Mouse (Mus musculus): ENCODE results near the gene Gm20422.

Gene Gm20422

DNA sequence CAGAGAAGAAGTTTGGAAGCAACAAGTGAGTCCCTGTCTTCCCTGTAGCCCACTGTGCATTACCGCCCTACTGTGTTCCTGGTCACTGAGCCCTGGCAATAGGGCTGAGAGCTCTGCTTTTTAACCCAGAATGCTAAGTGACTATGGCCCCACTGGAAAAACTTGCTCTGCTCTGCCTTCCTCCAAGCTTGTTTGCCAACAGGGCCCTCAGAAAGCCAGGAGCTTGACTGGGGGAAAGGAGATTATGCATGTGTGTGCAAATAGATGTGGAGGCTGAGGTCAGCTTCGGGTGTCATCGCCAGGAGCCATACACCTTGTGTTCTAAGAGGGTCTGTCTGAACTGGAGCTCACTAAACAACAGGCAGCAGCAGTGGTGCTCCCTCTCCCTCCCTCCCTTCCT, 19.4 kb upstream of the Gm20422 start:
- no peak for DNase-seq (ENCODE audit: low read depth, low spot score)

DNA sequence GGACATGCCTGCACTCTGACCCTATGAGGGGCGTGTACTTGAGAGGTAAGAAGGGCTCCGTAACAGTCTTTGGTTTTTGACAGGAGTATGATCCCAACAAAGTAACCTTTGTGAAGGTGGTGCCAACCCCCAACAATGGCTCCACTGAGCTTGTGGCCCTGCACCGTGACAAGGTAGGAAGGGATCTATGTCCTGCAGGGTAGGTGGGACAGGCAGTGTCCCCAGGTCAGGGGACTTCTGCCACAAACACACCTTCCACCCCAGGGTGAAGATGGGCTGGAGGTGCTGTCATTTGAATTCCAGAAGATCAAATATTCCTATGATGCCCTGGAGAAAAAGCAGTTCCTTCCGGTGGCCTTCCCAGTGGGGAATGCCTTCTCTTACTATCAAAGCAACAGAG, 19.0 kb upstream of the Gm20422 start:
- DNase-seq (ENCODE audit: low read depth, low spot score), result no peak

DNA sequence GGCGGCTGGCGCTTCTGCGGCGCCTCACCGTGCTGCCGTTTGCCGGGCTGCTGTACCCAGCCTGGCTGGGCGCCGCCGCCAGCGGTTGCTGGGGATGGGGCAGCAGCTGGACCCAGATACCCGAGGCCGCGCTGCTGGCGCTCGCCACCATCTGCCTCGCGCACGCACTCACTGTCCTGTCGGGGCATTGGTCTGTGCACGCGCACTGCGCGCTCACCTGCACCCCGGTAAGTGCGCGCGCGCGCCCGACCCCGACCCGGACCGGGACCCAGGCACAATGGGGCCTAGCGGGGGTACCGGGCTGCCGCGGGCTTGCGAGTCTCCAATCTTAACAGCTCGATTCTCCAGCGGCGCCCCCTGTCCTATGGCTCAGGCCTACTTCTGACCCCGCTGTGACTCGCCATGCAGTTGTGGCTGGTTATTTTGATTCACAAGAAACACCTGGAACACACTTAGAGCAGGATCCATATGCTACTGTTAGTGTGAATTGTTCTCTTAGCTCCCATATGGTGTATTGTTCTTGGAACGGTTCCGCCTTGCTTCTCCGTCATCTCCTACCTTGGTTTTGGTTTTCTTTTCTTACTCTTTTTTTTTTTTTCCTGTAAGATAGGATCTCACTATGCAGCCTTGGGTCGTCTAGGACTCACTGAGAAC, 16.9 kb upstream of the Gm20422 start:
- peak; percentile 39 for DNase-seq (ENCODE audit: low read depth, low spot score)

DNA sequence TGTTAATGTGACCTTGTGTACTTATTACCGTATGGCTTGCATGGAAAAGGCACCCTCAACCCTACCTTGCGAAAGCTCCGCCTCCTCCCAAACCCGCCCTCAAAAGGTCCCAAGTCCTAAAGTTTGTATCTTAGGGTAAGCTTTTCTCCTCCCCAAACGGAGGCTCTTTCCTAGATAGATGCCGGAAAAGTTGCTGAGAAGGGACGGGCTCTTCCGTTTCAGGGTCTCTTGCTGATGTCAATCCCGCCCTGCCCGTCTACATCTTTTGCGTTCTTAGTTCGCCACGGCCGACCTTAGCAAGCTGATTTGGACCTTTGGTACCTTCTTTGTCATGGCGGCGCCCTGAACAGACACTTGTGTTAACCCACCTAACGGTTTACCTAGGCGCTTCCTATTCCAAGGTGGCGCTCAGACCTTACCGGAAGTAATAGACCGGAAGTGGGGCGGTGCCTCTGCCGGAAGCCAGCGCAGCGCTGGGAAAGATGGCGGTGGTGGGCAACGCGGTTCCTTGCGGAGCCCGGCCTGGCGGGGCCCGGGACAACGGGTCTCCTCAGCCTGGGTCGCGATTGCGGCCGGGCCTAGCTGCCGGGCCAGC, 16.2 kb upstream of the Gm20422 start, which contains the start of the genes Atp13a1 and Zfp866:
Gene Atp13a1, plus strand, starts transcription at position 391 of the 595 bp plus-strand sequence.
Gene Zfp866, minus strand, starts transcription at position 406 of the 595 bp plus-strand sequence.
- peak; percentile 90 for DNase-seq (ENCODE audit: low read depth, low spot score)

DNA sequence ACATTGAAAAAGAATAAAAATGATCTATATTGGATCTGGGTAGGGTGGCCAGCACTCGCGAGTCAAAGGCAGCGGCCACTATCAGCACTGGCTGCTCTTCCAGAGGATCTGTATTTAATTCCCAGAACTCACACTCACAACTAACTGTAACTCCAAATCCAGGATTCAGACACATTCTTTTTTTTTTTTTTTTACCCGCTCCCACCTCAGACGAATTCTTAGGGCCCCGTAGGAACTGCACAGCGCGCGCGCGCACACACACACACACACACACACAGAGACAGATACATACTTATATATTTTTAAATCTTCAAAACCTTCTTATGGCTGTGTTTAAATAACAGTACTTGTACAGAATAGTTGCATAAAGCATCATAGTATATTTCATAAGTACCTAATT, 15.7 kb upstream of the Gm20422 start:
- peak; percentile 15 for DNase-seq (ENCODE audit: low read depth, low spot score)

DNA sequence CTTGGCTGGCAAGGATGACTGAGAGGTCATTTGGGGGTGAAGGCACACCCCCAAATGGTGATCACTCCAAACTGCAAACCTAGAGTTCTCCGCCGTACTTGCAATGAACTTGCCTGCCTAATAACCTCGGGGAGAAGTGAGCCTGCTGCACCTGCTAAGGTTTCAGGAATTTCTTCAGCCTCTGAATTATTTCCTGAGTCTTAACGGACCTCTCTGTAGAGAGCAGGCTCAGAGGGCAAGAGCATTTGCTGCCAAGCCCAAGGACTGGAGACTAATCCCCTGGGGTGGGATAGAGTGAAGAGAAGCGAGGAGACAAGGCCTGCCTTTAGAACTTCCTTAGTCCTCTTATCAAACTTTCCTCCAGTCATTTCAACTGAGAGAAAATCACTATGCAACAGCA, 15.0 kb upstream of the Gm20422 start:
- no peak for DNase-seq (ENCODE audit: low read depth, low spot score)

DNA sequence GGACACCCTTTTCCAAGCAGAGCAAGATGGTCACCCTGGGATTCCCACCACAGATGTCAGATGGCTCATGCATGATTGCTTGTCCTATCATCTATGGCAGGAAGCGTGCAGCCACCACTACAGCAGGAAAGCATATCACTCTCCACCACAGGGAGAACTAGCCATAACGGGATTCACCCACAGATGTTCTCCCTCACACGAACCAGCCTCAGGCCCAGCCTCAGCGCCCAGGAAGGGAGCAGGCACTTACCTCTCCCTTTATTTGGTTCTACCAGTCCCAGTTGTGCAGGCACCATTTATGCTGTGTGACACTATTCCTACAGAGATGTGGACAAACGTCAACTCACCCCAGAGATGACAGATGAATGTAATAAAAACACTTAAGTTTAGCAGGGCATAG, 14.4 kb upstream of the Gm20422 start:
- no peak for DNase-seq (ENCODE audit: low read depth, low spot score)

DNA sequence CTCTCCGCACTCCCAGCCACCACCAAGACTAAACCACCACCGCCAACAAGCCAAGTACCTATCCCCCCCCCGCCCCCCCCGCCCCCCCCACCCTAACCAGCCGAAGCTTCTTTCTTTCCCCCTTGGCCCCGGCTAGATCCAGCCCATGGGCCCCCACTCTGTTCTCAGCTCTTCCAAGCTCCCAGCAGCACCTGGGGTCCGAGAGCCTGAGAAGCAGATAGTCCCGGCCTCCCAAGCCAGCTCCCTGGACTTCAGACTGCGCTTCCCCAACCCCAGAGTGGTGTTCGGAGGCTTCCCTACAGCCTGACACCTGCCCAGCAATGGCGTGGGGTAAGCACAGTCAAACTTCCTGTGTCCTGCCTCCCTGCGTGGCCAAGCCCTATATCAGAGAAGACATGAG, 2.4 kb upstream of the Gm20422 start:
- no peak for DNase-seq (ENCODE audit: low read depth, low spot score)

DNA sequence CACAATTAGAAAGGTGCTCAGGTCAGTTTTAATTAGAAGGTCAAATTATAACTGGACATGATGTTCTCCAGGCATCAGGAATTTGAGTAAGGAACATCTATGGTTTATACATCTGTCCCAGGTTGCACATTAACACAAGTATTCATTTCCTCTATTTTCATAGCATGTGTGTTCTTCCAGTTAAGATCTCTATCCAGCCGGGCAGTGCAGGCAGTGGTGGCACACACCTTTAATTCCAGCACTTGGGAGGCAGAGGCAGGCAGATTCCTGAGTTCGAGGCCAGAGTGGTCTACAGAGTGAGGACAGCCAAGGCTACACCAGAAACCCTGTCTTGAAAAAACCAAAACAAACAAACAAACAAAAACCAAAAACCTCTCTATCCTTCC, 456 bp upstream of the Gm20422 start:
- DNase-seq (ENCODE audit: low read depth, low spot score), result no peak

DNA sequence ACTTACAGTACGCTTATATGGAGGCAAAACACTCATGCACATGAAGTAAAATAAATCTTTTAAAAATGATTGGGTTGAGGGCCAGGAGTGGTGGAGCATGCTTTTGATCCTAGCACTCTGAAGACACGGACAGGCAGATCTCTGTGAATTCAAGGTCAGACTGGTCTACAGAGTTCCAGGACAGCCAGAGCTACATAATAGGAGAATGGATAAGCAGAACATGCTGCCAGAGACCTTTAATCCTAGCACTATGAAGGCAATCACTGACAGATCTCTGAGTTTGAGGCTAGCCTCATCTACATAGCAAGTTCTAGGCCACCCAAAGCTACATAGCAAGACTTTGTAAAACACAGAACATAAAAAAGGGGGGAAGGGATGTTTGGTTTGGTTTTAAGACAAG, 2.6 kb downstream of the Gm20422 start:
- DNase-seq (ENCODE audit: low read depth, low spot score), result no peak

DNA sequence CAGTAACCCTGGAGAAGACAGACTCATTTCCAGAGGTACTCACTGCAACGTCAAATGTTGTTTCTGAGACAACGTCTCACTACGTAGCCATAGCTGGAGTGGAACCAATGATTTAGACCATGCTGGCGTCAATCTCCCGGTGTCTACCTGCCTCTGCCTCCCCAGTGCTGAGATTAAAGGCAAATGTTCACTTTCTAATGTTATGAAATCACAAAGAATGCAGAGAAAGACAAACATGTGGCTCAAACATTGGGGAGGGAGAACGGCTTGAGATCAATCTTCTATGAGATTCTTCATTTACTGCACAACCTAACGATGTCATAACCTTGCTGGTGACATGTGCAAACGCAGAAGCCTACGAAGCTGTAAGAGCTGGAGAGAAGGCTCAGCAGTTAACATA, 3.5 kb downstream of the Gm20422 start:
- no peak for DNase-seq (ENCODE audit: low read depth, low spot score)

DNA sequence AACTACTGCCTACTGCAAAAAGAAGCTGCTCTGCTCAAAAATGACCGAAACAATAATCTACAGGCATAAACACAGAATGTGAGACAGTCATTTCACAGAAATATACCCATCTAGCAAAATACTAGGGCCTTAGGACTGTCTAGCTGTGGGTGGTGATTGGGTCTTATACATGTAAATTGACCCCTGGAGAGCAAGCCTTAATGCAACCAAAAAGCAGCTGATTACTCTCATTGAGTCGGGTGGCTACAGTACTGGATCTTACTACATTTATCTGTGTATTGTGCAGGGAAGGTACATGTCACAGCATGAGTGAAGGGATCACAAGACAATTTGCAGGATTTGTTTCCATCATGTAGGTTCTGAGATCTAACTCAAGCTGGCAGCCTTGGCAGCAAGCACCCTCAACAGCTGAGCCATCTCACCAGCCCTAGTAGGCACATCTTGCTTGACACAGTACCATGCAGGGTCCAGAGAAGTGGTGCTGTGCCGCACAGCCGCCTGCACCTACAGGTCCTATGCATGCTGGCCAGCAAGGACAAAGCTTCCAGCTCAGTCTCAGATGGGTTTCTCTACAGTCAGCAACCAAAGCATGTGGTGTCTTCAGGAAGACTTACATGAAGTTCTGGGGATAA, 12.8 kb downstream of the Gm20422 start:
- DNase-seq (ENCODE audit: low read depth, low spot score), result no peak

DNA sequence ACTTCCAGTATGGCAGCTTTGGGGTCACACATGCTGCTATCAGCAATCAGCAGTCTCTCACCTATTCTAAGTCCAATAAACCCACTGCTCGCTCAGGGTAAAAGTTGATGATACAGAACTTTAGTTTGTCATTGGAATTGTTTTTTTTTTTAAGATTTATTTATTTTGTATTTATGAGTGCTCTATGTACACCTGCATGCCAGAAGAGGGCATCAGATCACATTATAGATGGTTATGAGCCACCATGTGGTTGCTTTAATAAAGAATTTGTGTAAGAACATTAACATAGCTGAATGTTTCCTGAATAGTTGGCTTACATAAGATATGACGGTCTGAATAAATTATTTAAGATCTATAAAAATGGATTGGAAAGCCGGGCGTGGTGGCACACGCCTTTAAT, 16.4 kb downstream of the Gm20422 start:
- no peak for DNase-seq (ENCODE audit: low read depth, low spot score)

DNA sequence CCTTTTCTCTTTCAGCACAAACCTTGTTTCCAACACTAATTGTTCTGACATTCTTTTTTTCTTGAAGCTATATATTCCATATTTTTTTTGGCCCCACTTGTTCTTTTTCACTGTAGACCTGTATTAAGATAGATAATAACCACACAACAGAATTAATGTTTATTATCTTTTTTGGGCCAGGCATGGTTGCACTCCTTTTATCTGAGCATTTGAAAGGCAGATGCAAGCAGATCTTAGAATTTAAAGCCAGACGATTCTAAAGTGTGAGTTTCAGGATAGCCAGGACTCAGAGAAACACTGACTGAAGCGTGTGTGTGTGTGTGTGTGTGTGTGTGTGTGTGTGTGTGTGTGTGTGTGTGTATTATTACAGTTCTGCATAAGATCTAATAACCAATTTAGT, 22.2 kb downstream of the Gm20422 start:
- DNase-seq (ENCODE audit: low read depth, low spot score), result no peak

DNA sequence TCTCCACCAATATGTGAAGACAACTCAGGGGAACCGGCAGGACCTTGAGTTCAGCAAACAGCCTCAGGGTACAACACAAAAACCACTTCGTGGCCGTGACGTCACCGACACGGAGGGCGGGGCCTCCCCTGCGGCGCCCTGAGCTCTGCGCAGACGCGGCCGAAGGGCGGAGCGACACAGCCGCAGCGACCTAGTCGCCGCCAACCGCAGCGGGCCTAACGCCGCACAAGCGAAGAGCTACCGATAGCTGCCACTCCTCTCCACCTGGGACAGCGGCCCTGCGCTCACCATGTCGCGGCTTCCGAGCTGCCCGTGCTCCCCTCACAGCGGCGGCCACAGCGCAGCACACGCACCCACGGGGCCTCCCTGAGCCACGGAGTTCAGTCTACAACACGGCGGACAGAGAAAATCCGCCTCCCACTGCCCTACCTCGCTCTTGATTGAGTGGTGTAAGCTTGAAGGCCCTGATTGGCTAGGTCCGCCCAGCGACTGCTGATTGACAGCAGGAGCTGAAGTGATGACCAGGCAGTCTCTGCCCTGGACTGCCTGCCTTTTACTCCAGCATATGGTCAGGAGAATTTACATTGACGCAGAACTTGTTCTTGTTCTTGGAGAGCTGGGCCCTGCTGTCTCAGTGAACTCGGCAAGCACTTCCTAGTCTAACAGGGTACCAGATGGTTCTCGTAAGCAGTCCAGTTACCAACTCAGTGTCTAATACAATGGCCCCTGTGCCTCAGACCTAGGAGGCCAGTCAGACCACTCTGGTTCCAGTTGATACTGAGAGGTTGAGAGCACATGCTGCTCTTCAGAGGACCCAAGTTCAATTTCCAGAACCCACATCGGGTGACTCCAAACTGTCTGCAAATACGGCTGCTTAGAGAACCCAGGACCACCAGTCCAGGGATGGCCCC, 24.9 kb downstream of the Gm20422 start, which contains the start of gene Zfp963:
Gene Zfp963, minus strand, starts transcription at position 427 of the 911 bp plus-strand sequence.
- peak; percentile 97 for DNase-seq (ENCODE audit: low read depth, low spot score)

DNA sequence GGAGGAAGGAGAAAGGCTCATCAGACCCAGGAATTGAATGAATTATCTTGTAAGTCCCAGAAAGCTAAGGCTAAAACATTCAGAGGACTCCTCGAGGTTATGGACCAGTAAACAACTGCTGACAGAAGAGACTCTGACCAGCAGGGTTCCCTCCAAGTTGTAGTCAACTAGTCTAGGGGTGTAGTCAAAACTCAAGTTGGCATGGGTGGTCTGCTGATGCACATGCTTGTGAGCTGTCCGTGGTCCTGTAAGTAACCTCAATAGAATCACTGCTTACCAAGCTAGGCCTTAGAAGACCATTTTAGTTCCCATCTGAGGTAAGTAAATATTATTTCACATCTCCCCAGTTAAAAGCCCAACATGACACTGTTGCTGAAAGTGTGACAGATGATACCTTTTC, 33.5 kb downstream of the Gm20422 start:
- peak; percentile 21 for DNase-seq (ENCODE audit: low read depth, low spot score)

DNA sequence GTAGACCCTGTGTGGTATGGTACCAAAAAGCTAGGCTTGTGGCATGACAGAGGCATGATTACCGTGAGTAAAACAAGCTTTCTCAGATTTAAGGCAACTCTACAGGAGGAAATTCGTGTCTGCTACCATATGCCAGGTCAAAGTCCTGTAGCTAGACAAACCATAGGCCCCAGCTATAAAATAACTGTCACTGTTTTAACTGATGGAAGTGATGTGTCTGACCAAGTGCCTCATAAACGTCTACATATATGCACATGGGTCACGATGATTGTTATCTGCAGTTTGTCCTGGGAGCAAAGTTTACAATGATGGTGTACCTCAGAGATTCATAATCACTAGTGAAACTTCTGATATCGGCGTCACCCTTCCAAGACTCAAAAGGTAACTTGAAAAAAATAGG, 33.9 kb downstream of the Gm20422 start:
- DNase-seq (ENCODE audit: low read depth, low spot score), result no peak

DNA sequence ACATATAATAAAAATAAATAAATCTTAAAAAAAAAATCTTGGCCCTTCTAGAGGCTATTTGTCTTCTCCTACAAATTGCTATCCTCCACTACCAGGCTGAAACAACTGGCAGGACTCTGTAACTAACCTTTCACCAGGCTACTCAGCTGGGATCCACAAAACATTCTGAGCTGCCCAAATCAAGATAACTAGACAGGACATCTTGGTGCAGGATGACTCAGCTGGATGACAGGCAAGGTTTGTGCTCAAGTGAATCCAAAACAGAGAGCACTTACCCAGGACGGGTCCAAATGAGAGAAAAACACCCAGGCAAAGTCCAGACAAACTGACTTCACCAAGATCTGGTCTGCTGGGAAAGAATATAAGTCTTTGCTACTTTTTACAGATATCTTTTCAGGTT, 39.2 kb downstream of the Gm20422 start:
- no peak for DNase-seq (ENCODE audit: low read depth, low spot score)

DNA sequence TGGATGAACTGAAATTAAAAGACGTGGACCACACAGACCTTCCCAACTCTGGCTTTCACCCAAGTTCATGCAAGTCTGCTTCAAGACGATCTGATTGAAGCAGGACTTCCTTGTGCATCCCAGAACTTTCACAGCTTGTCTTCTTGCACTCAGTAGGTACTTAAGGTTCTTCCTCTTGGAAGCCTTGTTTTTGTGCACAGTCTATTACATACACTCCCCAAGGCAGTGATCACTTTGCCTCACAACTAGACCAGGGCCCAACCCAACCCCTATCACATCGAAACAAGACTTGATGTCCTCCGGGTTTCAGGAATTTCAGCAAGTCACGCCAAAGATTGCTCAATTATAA, 57.5 kb downstream of the Gm20422 start:
- DNase-seq (ENCODE audit: low read depth, low spot score), result no peak

DNA sequence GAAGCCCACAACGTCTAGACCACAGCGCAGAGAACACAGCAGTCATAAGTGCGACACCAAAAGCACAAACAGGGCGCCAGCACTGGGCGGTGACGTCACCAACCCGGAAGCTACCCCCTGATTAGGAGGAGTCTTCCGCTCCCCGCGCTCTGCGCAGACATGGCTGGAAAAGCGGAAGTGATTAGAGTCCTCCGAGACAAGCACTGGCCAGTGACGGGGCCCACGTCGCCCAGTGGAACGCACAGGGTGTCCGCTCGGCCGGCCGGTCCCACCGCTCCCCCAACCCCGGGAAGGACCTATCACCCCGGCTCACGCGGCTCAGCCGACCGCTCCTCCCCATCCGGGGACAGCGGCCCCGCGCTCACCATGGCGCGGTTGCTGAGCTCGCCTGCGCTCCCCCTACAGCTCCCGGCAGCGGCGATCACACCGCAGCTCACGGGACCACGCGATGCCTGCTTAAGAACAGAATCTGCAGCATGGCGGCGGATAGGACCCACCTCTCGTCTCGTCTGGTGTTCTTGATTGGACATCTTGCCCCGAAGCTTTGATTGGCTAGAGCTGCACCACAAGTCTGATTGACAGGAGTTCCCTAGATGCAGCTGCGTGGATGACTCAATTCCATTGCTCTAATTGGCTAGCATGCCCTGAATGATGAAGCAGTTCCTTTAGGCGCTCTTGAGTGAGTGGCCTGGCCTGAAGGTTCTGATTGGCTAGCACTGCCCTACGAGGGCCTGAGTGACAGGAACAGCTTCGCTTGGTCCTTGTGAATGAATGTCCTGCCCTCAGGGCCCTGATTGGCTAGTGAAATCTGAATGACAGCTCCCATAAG, 58.1 kb downstream of the Gm20422 start:
- DNase-seq (ENCODE audit: low read depth, low spot score), result peak; percentile 98

DNA sequence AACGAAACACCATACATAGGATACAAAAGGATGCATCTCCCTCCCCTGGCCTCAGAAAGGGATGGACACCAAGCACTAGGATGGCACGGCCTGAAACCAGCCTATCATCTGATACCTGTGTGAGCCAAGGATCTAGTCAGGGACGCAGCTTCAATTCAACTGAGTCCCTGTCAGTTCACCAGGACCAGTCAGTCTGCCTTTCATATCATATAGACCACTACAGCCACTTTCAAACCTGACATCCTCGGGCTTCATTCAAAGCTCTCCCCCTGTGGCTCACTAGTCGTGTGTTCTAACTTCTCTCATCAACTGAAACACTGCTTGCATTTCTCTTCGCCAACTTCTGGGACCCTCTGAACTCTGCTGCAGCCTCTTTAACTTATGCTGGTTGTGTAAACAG, 59.3 kb downstream of the Gm20422 start:
- no peak for DNase-seq (ENCODE audit: low read depth, low spot score)
